Mouse (Mus musculus) forebrain, embryonic 11.5 days (tissue): Measurements from ENCODE around the gene Ube2z. TPM values are rescaled to one million over a fixed set of nuclear protein-coding genes. Genes with fewer than 3 reads are reported as not detected.

Experiments used
- ATAC-seq: fragments of 200-750 bp; cut with Nextera tagmentation; replicated peaks from 2 replicates; pipeline ENCODE4 v1.8.0; 2017; ENCODE audit warnings: moderate TSS enrichment; ENCODE audit not compliant: low FRiP score
- DNase-seq: peaks from one replicate; pipeline ENCODE4 v3.0.0-alpha.2; 2017; ENCODE audit warnings: low spot score
- H3K27ac ChIP-seq: fragments of 300-500 bp; sonication (generic); 2 replicates; pipeline ENCODE4 v1.5.1; 2014; ENCODE audit warnings: low read depth, low read length
- H3K27me3 ChIP-seq: fragments of 300-500 bp; sonication (generic); 2 replicates; pipeline ENCODE4 v1.6.1; 2014; ENCODE audit warnings: mild to moderate bottlenecking, low read length, mixed read lengths; ENCODE audit not compliant: control insufficient read depth, insufficient read depth
- H3K36me3 ChIP-seq: fragments of 300-500 bp; sonication (generic); 2 replicates; pipeline ENCODE4 v1.6.1; 2014; ENCODE audit warnings: mild to moderate bottlenecking, low read length, moderate library complexity, mixed read lengths; ENCODE audit not compliant: control insufficient read depth, insufficient read depth
- H3K4me1 ChIP-seq: fragments of 300-500 bp; sonication (generic); replicated peaks from 2 replicates; pipeline ENCODE4 v1.6.1; 2014; ENCODE audit warnings: low read length, mixed read lengths; ENCODE audit not compliant: control insufficient read depth, insufficient read depth
- H3K4me2 ChIP-seq: fragments of 300-500 bp; sonication (generic); 2 replicates; pipeline ENCODE4 v1.6.1; 2014; ENCODE audit warnings: low read depth, mild to moderate bottlenecking, low read length, moderate library complexity, mixed read lengths; ENCODE audit not compliant: severe bottlenecking
- H3K4me3 ChIP-seq: fragments of 300-500 bp; sonication (generic); 2 replicates; pipeline ENCODE4 v1.5.1; 2014; ENCODE audit warnings: low read depth, low read length
- H3K9ac ChIP-seq: fragments of 300-500 bp; sonication (generic); 2 replicates; pipeline ENCODE4 v1.6.1; 2014; ENCODE audit warnings: low read length
- H3K9me3 ChIP-seq: fragments of 300-500 bp; sonication (generic); 2 replicates; pipeline ENCODE4 v1.6.1; 2016; ENCODE audit warnings: low read length, mixed read lengths; ENCODE audit not compliant: control insufficient read depth
- WGBS: fragments of 180-500 bp; shearing (Covaris S2); extraction: QIAGEN DNeasy Blood & Tissue Kit; methylation state at CpG from one replicate; pipeline ENCODE4 v1.1.7; 2014; 5-methylcytosine and 5-hydroxymethylcytosine counted together
- polyA plus RNA-seq: library from polyadenylated mRNA; unstranded; fragments of >200 nt; fragmentation: Nextera tagmentation; extraction: Ambion mirVana; gene quantifications from 2 replicates; pipeline ENCODE4 v1.2.1, GENCODE M21; 2014

Ube2z gene
- polyA plus RNA-seq, 1 experiment from 2014 or later, result 22.8 TPM

- Histone ChIP-seq H3K4me3 (no peak overlapping the region), H3K4me1 (peaks cover 6% of the 10 kb centered on the region; the same call in 1 of the 2 replicates), H3K36me3 (no peaks in the 10 kb centered on the region), H3K27ac (no peak overlapping the region; the same call in 1 of the 2 replicates), H3K9ac (no peak overlapping the region), H3K27me3 (no peaks in the 10 kb centered on the region), H3K4me2 (no peak overlapping the region), H3K9me3 (no peaks in the 10 kb centered on the region)
- DNase-seq (no peak), ATAC-seq (no peak)
- WGBS, result 0% methylated on average over 1 of the region's 1 CpGs
Measured at GRCm38 (mm10) chr11:96008827-96009226, 56.4 kb downstream of the Ube2z start.

- Histone ChIP-seq H3K9me3 (no peaks in the 10 kb centered on the region), H3K4me1 (peaks cover 3% of the 10 kb centered on the region; the same call in 1 of the 2 replicates), H3K4me3 (peak overlapping the region; percentile 97), H3K4me2 (peak overlapping the region; percentile 94), H3K36me3 (no peaks in the 10 kb centered on the region), H3K27ac (peak overlapping the region; percentile 99), H3K27me3 (no peaks in the 10 kb centered on the region), H3K9ac (peak overlapping the region; percentile 99)
- WGBS, result under 1% methylated on average over 33 of the region's 33 CpGs
- peak; percentile 79 for DNase-seq
- no peak for ATAC-seq
Measured at GRCm38 (mm10) chr11:96007516-96008235, 57.5 kb downstream of the Ube2z start.

DNA sequence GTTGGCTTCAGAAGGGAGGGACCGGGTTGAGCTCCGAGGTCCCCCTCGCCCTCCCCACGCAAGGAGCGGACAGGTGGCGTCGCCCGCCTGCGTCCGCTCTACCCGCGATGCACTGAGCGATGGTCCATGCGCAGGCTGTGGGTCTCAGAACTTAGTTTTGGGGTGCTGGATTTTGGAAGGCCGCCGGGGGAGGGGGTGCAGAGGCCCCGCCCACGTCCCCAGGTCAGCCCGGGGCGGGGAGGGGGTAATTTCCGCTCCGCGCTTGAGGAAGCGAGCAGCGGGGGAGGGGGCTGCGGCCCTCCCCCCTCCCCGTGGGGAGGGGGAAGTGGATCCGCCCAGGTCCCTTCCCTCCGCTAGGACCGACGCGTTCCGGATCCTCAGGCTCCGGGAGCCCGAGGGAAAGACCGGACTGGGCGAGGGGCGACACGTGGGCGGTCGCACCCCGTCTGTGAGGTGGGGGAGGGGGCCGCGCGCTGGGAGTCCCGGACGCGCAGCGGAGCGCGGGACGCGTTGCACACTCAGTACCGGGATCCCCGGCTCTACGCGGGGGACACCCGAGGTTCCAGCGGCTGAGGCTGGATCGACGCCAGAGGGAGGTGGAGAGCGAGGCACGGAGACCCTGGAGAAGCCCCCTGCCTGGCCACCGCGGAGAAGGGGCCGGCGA is 58.2 kb downstream of the Ube2z start:
- DNase-seq, result peak; percentile 93
- under 1% methylated on average over 60 of the region's 67 CpGs for WGBS
- H3K4me3 ChIP-seq, result peak overlapping the region; percentile 97
- no peaks in the 10 kb centered on the region for H3K9me3 ChIP-seq
- peak overlapping the region; percentile 99 for H3K27ac ChIP-seq
- H3K9ac ChIP-seq, result peak overlapping the region; percentile 99
- peak; percentile 87 for ATAC-seq
- no peaks in the 10 kb centered on the region for H3K27me3 ChIP-seq
- H3K36me3 ChIP-seq, result no peaks in the 10 kb centered on the region
- H3K4me2 ChIP-seq, result peak overlapping the region; percentile 94
- peaks cover 5% of the 10 kb centered on the region; the same call in 1 of the 2 replicates for H3K4me1 ChIP-seq

- Histone ChIP-seq H3K27me3 (no peaks in the 10 kb centered on the region), H3K4me3 (peak overlapping the region; percentile 97), H3K27ac (peak overlapping the region; percentile 99), H3K4me2 (peak overlapping the region; percentile 94), H3K9me3 (no peaks in the 10 kb centered on the region), H3K36me3 (no peaks in the 10 kb centered on the region), H3K9ac (peak overlapping the region; percentile 99), H3K4me1 (peaks cover 7% of the 10 kb centered on the region; the same call in 1 of the 2 replicates)
- under 1% methylated on average over 33 of the region's 33 CpGs for WGBS
- no peak for DNase-seq
- peak; percentile 54 for ATAC-seq
Measured at GRCm38 (mm10) chr11:96006367-96006851, 58.8 kb downstream of the Ube2z start.

DNA sequence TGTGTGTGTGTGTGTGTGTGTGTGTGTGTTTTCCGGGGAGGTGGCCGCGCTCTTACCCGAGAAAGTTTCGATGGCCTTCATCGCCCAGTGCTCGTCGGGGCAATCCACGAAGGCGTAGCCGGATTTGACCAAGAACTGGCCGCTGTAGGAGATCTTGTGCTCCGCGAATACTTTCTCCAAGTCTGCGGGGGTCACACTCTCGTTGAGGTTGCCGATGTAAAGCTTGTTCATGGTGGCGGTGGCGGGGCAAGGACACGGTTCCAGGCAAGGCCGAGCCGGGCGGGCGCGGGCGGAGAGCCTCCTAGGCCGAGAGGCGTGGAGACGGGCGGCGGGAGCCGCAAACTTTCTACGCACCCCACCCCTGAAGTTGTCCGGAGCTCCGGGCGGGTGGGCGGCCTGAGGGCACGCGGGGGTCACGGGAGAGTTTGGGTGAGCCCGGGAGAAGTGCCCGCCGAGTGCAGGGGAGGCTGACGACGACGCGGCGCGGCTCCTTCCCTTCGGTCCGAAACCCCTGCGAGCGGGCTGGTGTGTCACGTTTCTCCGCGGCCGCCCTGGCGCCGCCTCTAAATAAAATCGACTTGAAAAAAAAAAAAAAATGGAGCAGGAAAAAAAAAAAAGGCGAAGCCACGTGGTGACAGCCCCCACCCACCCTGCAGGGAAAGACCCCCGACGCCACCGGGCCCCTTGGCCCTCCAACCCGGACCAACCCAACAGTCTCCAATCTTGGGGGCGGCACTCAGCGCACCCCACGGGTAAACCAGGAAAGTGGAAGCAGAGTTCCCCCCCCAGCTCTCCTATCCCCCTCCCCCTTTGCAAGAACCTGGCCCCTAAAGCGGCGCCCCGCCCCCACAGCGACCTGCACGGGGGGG is 59.6 kb downstream of the Ube2z start, which contains the start of gene Igf2bp1:
Igf2bp1 (minus strand) TSS at position 538 of the 869 bp plus-strand sequence.
- Histone ChIP-seq H3K27ac (peak within 1 kb of the TSS; percentile 99), H3K36me3 (no peaks in the 10 kb centered on the region), H3K4me3 (peak within 1 kb of the TSS; percentile 97), H3K9ac (peak within 1 kb of the TSS; percentile 99), H3K9me3 (no peaks in the 10 kb centered on the region), H3K4me2 (peak within 1 kb of the TSS; percentile 94), H3K4me1 (peaks cover 7% of the 10 kb centered on the region; the same call in 1 of the 2 replicates), H3K27me3 (no peaks in the 10 kb centered on the region)
- peak; percentile 71 for ATAC-seq
- under 1% methylated on average over 68 of the region's 74 CpGs for WGBS
- DNase-seq, result peak; percentile 91

DNA sequence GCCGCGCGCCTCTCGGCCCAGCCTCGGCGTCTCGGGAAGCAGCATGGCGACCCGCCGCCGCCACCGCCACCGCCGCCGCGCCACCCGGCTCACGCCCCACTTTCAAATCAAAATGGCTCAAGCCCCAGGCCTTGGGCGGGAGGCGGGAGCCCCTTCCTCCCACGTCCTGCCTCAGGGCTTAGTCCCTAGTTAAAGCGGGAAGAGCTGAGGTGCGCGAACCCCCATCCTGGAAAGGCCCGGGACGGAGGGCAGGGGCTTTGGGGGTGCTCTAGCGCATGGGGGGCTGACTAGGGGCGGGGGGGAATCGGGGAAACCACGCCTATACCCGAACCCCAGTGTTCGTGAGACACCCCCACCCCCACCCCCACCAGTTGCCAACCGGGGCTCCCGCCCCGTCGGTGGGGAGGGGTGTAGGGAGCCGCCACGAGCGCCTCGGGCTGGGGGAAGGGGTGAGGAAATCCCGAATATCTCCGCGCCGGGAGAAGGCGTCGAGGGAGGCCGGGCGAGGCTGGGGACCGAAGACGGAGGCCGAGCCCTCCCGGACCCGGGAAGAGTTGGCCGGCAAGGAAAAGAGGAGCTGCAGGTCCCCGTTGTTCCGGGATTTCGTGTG is 60.3 kb downstream of the Ube2z start:
- H3K4me2 ChIP-seq, result peak overlapping the region; percentile 94
- DNase-seq, result peak; percentile 84
- H3K9me3 ChIP-seq, result no peaks in the 10 kb centered on the region
- H3K4me1 ChIP-seq, result peaks cover 7% of the 10 kb centered on the region; the same call in 1 of the 2 replicates
- H3K27ac ChIP-seq, result peak overlapping the region; percentile 99
- H3K36me3 ChIP-seq, result no peaks in the 10 kb centered on the region
- H3K4me3 ChIP-seq, result peak overlapping the region; percentile 97
- peak overlapping the region; percentile 99 for H3K9ac ChIP-seq
- ATAC-seq, result 0 out of 2 replicates have a peak, but pooled peaks have one; percentile 6
- H3K27me3 ChIP-seq, result no peaks in the 10 kb centered on the region
- 1% methylated on average over 56 of the region's 57 CpGs for WGBS

DNA sequence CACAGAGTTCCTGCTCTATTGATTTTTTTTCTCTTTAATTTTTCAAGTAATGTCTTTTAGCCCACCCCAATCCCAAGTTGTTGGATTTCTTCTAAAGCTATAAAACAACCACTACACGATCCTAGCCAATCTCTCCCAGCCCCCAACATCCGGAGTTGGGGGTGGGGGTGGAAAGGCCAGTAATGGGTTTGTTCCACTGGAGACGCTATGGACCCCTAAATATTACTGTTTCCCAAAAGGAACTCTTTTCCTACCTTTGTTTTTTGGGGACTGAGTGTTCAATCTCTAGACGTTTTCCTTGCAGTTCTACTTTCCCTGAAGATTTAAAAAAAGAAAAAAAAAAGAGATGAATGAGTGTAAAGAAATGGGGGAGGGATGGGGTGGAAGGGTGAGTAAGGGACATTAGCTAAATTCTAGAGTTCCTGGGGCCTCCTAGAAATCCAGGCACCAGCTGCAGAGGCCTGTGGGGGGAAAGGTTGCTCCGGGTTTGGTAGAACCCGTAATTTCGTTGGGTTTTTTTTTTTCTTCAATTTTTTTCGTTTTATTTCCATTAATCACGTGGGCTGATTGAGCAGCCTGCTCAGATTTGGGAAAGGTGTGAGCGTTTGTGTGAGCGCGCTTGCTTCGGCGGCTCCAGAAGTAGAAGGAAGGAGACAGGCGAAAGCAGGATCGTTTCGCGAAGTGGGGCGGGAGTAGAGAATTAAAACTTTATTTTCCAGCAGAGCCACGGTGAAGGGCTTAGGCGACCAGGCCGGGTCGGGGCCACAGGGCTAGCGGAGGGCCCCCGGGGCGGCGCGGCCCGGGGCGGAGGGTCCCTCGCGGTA is 61.0 kb downstream of the Ube2z start:
- no peak for ATAC-seq
- under 1% methylated on average over 25 of the region's 32 CpGs for WGBS

More for the DNA sequence above, 61.0 kb downstream of the Ube2z start:
- H3K27me3 ChIP-seq, result no peaks in the 10 kb centered on the region
- H3K4me3 ChIP-seq, result peak overlapping the region; percentile 97
- no peaks in the 10 kb centered on the region for H3K9me3 ChIP-seq
- no peak for DNase-seq
- H3K36me3 ChIP-seq, result no peaks in the 10 kb centered on the region
- H3K4me2 ChIP-seq, result peak overlapping the region; percentile 94
- peak overlapping the region; percentile 99 for H3K27ac ChIP-seq
- peak overlapping the region; percentile 99 for H3K9ac ChIP-seq
- H3K4me1 ChIP-seq, result peaks cover 7% of the 10 kb centered on the region; the same call in 1 of the 2 replicates
